Mouse (Mus musculus) heart, embryonic 12.5 days (tissue): ENCODE measurements around the gene Tbc1d8. TPM values are rescaled to one million over a fixed set of nuclear protein-coding genes. Genes with fewer than 3 reads are reported as not detected.

Experiments used
- ATAC-seq: fragments of 200-750 bp; cut with Nextera tagmentation; 2 replicates; pipeline ENCODE4 v1.8.0; 2017; ENCODE audit warnings: moderate TSS enrichment, moderate library complexity; ENCODE audit not compliant: insufficient number of reproducible peaks, low FRiP score
- H3K27ac ChIP-seq: fragments of 300-500 bp; sonication (generic); 2 replicates; pipeline ENCODE4 v1.5.1; 2016; ENCODE audit warnings: mild to moderate bottlenecking, moderate library complexity; ENCODE audit not compliant: poor library complexity, severe bottlenecking
- H3K27me3 ChIP-seq: fragments of 300-500 bp; sonication (generic); replicated peaks from 2 replicates; pipeline ENCODE4 v1.6.1; 2016; ENCODE audit warnings: mild to moderate bottlenecking, moderate library complexity
- H3K36me3 ChIP-seq: fragments of 300-500 bp; sonication (generic); 2 replicates; pipeline ENCODE4 v1.6.1; 2016; ENCODE audit warnings: mild to moderate bottlenecking, moderate library complexity
- H3K4me1 ChIP-seq: fragments of 300-500 bp; sonication (generic); replicated peaks from 2 replicates; pipeline ENCODE4 v1.6.1; 2016; ENCODE audit warnings: mild to moderate bottlenecking
- H3K4me2 ChIP-seq: fragments of 300-500 bp; sonication (generic); 2 replicates; pipeline ENCODE4 v1.6.1; 2016; ENCODE audit warnings: mild to moderate bottlenecking, moderate library complexity
- H3K4me3 ChIP-seq: fragments of 300-500 bp; sonication (generic); 2 replicates; pipeline ENCODE4 v1.5.1; 2016; ENCODE audit warnings: mild to moderate bottlenecking
- H3K9ac ChIP-seq: fragments of 300-500 bp; sonication (generic); 2 replicates; pipeline ENCODE4 v1.6.1; 2016; ENCODE audit warnings: mild to moderate bottlenecking, moderate library complexity
- H3K9me3 ChIP-seq: fragments of 300-500 bp; sonication (generic); replicated peaks from 2 replicates; pipeline ENCODE4 v1.6.1; 2016; ENCODE audit warnings: mild to moderate bottlenecking, moderate library complexity
- WGBS: fragments of 180-500 bp; shearing (Covaris S2); methylation state at CpG from one replicate; pipeline ENCODE4 v1.1.7; 2016; 5-methylcytosine and 5-hydroxymethylcytosine counted together
- polyA plus RNA-seq: library from polyadenylated mRNA; unstranded; fragments of >200 nt; fragmentation: Nextera tagmentation; extraction: Ambion mirVana; gene quantifications from 2 replicates; pipeline ENCODE4 v1.2.1, GENCODE M21; 2016

Gene Tbc1d8
- polyA plus RNA-seq, 1 experiment from 2014 or later = 14.1 TPM

GRCm38 (mm10) chr1:39365562-39365961 is 113.0 kb downstream of the Tbc1d8 start:
- 87% methylated on average over 1 of the region's 1 CpGs for WGBS
- Histone ChIP-seq H3K27ac (no peak overlapping the region), H3K4me1 (peaks cover 26% of the 10 kb centered on the region), H3K9ac (no peak overlapping the region), H3K9me3 (no peaks in the 10 kb centered on the region), H3K4me2 (no peak overlapping the region), H3K36me3 (peaks cover 18% of the 10 kb centered on the region), H3K27me3 (peaks cover 12% of the 10 kb centered on the region), H3K4me3 (no peak overlapping the region)
- no peak for ATAC-seq

- Histone ChIP-seq H3K9ac (no peak overlapping the region), H3K36me3 (no peaks in the 10 kb centered on the region), H3K4me3 (no peak overlapping the region), H3K27ac (no peak overlapping the region), H3K9me3 (peaks cover 8% of the 10 kb centered on the region), H3K27me3 (peaks cover 14% of the 10 kb centered on the region), H3K4me2 (no peak overlapping the region), H3K4me1 (peaks cover 10% of the 10 kb centered on the region)
- ATAC-seq = no peak
- WGBS = 41% methylated on average over 7 of the region's 7 CpGs
These were observed 116.1 kb downstream of the Tbc1d8 start for GRCm38 (mm10) chr1:39362515-39362893.

- Histone ChIP-seq H3K9ac (peak overlapping the region; percentile 16; the same call in 1 of the 2 replicates), H3K9me3 (peaks cover 8% of the 10 kb centered on the region), H3K4me2 (peak overlapping the region; percentile 57), H3K4me3 (peak overlapping the region; percentile 24), H3K4me1 (peaks cover 10% of the 10 kb centered on the region), H3K36me3 (no peaks in the 10 kb centered on the region), H3K27ac (no peak overlapping the region), H3K27me3 (peaks cover 14% of the 10 kb centered on the region)
- 31% methylated on average over 24 of the region's 24 CpGs for WGBS
- no peak for ATAC-seq
These were observed 116.6 kb downstream of the Tbc1d8 start for GRCm38 (mm10) chr1:39361754-39362514.

GRCm38 (mm10) chr1:39349427-39349826 is 129.1 kb downstream of the Tbc1d8 start:
- WGBS = 68% methylated on average over 7 of the region's 7 CpGs
- no peak overlapping the region for H3K27ac ChIP-seq
- H3K9ac ChIP-seq = no peak overlapping the region
- H3K4me3 ChIP-seq = no peak overlapping the region
- H3K4me2 ChIP-seq = no peak overlapping the region
- H3K36me3 ChIP-seq = no peaks in the 10 kb centered on the region
- H3K4me1 ChIP-seq = no peaks in the 10 kb centered on the region
- no peaks in the 10 kb centered on the region for H3K9me3 ChIP-seq
- no peaks in the 10 kb centered on the region; the same call in 1 of the 2 replicates for H3K27me3 ChIP-seq
- ATAC-seq = no peak

GRCm38 (mm10) chr1:39349001-39349400 is 129.6 kb downstream of the Tbc1d8 start:
- H3K27ac ChIP-seq = no peak overlapping the region
- H3K36me3 ChIP-seq = no peaks in the 10 kb centered on the region
- no peaks in the 10 kb centered on the region for H3K9me3 ChIP-seq
- H3K4me3 ChIP-seq = no peak overlapping the region
- H3K4me2 ChIP-seq = no peak overlapping the region
- ATAC-seq = no peak
- WGBS = 53% methylated on average over 1 of the region's 1 CpGs
- no peak overlapping the region for H3K9ac ChIP-seq
- no peaks in the 10 kb centered on the region; the same call in 1 of the 2 replicates for H3K27me3 ChIP-seq
- no peaks in the 10 kb centered on the region for H3K4me1 ChIP-seq

- H3K4me2 ChIP-seq = no peak overlapping the region
These were observed 133.5 kb downstream of the Tbc1d8 start for GRCm38 (mm10) chr1:39344981-39345600.

GRCm38 (mm10) chr1:39343242-39343641 is 135.3 kb downstream of the Tbc1d8 start:
- no peak for ATAC-seq
- no peak overlapping the region for H3K4me3 ChIP-seq
- WGBS = 75% methylated on average over 5 of the region's 5 CpGs
- H3K27ac ChIP-seq = no peak overlapping the region
- H3K9ac ChIP-seq = no peak overlapping the region
- H3K4me1 ChIP-seq = no peaks in the 10 kb centered on the region
- no peak overlapping the region for H3K4me2 ChIP-seq
- no peaks in the 10 kb centered on the region for H3K9me3 ChIP-seq
- H3K36me3 ChIP-seq = no peaks in the 10 kb centered on the region
- peaks cover 14% of the 10 kb centered on the region for H3K27me3 ChIP-seq

More at GRCm38 (mm10) chr1:39344981-39345600, 133.5 kb downstream of the Tbc1d8 start:
- Histone ChIP-seq H3K27ac (no peak overlapping the region), H3K27me3 (no peaks in the 10 kb centered on the region; the same call in 1 of the 2 replicates), H3K36me3 (no peaks in the 10 kb centered on the region), H3K9ac (no peak overlapping the region), H3K9me3 (no peaks in the 10 kb centered on the region), H3K4me3 (no peak overlapping the region), H3K4me1 (no peaks in the 10 kb centered on the region)
- no peak for ATAC-seq
- 47% methylated on average over 21 of the region's 21 CpGs for WGBS

- Histone ChIP-seq H3K27me3 (peaks cover 18% of the 10 kb centered on the region), H3K4me2 (no peak overlapping the region), H3K9me3 (no peaks in the 10 kb centered on the region), H3K36me3 (no peaks in the 10 kb centered on the region), H3K4me1 (no peaks in the 10 kb centered on the region), H3K4me3 (no peak overlapping the region), H3K27ac (no peak overlapping the region), H3K9ac (no peak overlapping the region)
- no peak for ATAC-seq
- whole genome bisulfite sequencing = 75% methylated on average over 4 of the region's 4 CpGs
These were observed 136.7 kb downstream of the Tbc1d8 start for GRCm38 (mm10) chr1:39341807-39342206.

GRCm38 (mm10) chr1:39340647-39341046 is 137.9 kb downstream of the Tbc1d8 start:
- Histone ChIP-seq H3K27ac (no peak overlapping the region), H3K4me1 (peaks cover 3% of the 10 kb centered on the region), H3K4me2 (no peak overlapping the region), H3K27me3 (peaks cover 18% of the 10 kb centered on the region), H3K9ac (no peak overlapping the region), H3K9me3 (no peaks in the 10 kb centered on the region), H3K36me3 (no peaks in the 10 kb centered on the region), H3K4me3 (no peak overlapping the region)
- no peak for ATAC-seq
- WGBS = 22% methylated on average over 8 of the region's 8 CpGs

GRCm38 (mm10) chr1:39340156-39340555 is 138.4 kb downstream of the Tbc1d8 start:
- no peak for ATAC-seq
- Histone ChIP-seq H3K36me3 (no peaks in the 10 kb centered on the region), H3K4me3 (no peak overlapping the region), H3K27me3 (peaks cover 23% of the 10 kb centered on the region), H3K4me1 (peaks cover 3% of the 10 kb centered on the region), H3K9me3 (no peaks in the 10 kb centered on the region), H3K27ac (no peak overlapping the region), H3K4me2 (no peak overlapping the region), H3K9ac (no peak overlapping the region)
- 43% methylated on average over 6 of the region's 6 CpGs for WGBS

GRCm38 (mm10) chr1:39339455-39339854 is 139.1 kb downstream of the Tbc1d8 start:
- H3K9me3 ChIP-seq = no peaks in the 10 kb centered on the region
- WGBS = 64% methylated on average over 5 of the region's 5 CpGs
- no peak overlapping the region for H3K27ac ChIP-seq
- peaks cover 30% of the 10 kb centered on the region for H3K27me3 ChIP-seq
- H3K4me3 ChIP-seq = no peak overlapping the region
- peaks cover 3% of the 10 kb centered on the region for H3K4me1 ChIP-seq
- H3K9ac ChIP-seq = no peak overlapping the region
- no peak overlapping the region for H3K4me2 ChIP-seq
- H3K36me3 ChIP-seq = no peaks in the 10 kb centered on the region
- no peak for ATAC-seq
